Mouse (Mus musculus) CD4-positive, CD25-positive, alpha-beta regulatory T cell, adult 4 months (primary cell): ENCODE data around the gene Glra1. TPM values are rescaled to one million over a fixed set of nuclear protein-coding genes. Genes with fewer than 3 reads are reported as not detected.

Experiments
- ATAC-seq: one replicate; pipeline ENCODE4 v1.8.0; 2017
- polyA plus RNA-seq, 2 experiments: library from polyadenylated mRNA; unstranded; fragments of 100-300 nt; shearing (Covaris generic); gene quantifications; one replicate each; pipeline ENCODE4 v1.2.1; 2017

Gene Glra1
- polyA plus RNA-seq, 2 experiments from 2014 or later = not detected

DNA sequence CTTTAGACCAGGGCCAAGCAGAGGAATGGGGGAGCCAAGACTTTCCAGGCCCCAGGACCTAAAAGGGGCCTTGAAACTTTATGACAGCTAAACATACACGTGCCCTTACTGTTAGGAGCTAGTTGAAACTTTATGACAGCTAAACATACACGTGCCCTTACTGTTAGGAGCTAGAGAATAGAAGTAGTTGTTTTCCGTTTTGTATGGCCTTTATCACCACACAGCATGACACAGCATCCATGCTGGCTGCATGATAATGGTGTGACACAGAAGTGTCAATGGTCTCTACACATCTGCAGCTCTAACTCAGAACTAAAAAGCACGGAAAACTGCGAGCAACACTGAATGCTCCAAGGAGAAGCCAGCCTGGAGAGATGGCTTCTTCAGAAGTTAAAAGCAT, 90.3 kb downstream of the Glra1 start:
- no peak for ATAC-seq

DNA sequence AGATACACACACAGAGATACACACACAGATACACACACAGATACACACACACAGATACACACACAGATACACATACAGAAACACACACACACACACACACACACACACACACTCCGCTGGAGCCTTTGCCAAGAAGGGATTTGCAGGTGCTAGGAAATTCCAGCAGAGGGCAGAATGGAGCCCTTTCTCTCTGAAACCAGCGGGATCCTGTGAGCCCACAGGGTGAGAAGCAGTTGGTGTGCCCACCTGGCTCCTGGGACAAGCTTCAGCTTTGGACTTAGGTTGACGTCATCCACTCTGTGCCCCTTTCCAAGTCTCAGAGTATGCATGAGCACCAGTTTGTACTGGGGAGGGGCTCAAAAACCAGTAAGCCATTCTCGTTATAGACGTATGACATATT, 96.6 kb downstream of the Glra1 start:
- ATAC-seq = no peak

DNA sequence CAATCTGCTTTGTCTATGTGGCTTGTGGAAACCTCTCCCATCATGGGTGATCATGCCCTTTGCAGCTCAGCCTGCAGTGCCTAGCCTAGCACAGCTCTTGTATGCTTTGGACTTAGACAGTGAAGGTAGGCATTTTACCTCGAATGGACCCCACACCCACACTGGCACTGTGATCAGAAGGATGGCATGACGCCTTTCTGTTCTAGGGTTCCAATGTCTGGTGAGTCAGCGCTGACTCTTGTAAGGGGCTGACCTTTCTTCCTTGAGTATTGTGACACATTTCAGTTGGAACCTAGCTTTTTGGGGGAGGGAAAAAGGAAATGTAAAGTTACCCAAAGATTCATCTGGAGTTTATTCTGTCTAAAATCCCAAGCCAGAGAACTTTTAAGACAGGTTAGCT, 102.5 kb downstream of the Glra1 start:
- ATAC-seq = no peak

DNA sequence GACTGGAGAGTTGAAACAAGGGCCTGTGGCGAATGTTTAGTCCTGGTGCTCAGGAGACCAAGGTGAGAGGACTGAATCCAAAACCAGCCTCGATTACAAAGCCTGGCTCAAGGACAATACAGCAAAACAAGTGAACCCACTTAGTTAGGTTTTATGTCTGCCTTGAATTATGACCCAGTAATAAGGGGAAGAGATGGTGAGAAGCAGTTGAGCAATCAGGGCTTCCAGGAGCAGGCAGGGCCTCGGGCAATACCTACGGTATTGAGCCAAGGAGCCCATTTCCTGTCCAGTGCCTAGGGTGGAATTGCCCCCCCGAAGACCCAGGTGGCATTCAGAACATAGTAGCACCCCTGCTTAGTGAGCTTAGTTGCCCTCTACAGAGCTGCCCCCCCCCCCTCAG, 105.1 kb downstream of the Glra1 start:
- ATAC-seq = no peak

DNA sequence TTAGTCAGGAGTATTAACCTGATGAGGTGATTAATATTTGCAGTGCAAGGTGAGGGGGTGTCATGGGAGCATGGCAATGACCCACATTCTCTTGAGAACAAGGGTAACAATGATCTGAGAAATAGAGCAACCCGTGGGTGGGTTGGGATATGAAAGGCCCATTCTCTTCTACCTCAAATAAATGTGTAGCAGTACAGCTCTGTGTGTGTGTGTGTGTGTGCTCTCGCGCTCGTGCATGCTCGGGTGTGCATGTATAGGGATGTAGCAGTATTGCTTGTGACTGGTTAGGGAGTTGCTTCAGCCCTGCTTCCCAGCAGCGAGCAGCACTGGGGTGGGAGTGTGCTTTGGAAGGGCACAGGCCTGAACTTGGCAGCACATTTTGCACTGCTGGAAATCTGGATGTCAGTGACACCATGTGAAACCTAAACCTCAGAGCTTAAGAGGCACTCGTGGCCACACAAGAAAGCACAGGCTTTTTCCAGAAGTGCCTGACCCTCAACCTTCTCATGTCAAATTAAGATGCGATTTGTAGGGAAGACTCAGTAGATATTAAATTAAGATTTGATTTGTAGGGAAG, 106.0 kb downstream of the Glra1 start:
- ATAC-seq = no peak

DNA sequence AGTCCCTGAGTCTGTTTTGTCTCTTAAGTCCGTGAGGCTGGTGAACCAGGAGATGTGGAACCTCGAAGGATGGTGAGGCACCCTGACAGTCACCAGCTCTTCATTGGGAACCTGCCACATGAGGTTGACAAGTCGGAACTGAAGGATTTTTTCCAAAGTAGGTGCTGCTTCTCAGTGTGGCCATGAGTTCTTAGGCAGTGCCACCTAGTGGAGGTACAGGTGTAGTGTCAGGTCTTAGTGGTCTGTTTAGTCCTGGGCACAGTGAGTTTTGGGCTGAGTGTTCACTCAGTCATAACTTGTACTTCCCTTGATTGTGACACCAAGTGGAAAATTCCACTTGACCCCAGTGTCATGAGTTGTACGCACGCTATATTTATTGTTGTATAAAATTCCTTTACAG, 110.1 kb downstream of the Glra1 start:
- ATAC-seq = peak; percentile 66

DNA sequence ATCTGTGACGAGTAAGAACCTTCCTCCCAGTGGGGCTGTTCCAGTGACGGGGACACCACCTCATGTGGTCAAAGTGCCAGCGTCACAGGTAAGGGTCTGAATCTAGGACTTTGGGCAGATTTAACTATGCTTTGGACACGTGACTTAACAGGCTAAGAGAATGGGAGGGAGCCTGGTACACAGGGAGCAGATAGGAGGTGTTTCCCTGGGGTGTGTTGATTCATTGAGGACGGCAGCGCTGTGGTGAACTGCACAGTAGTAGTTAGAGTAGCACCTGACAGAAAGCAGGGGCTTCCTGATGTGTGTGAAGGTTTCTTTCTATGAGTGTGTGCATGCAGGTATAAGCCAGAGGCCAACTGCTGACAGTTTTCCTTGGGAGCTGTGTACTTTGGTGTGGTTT, 111.8 kb downstream of the Glra1 start:
- ATAC-seq = no peak

DNA sequence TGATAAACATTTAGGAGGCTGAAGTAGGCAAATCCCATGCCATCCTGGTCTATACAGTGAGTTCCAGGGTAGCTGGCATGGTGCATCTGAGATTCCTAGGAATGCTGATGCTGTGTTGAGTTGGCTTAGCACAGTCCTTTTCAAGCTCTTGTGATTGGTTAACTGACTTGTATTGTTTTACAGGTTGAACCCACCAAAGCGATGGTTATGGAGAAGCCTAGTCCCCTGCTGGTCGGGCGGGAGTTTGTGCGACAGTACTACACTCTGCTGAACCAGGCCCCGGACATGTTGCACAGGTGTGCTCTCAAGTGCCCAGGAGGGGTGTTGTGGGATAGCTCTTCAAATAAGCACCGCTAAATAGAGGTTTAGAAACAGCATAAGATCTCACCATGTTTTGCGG, 122.6 kb downstream of the Glra1 start:
- ATAC-seq = no peak

DNA sequence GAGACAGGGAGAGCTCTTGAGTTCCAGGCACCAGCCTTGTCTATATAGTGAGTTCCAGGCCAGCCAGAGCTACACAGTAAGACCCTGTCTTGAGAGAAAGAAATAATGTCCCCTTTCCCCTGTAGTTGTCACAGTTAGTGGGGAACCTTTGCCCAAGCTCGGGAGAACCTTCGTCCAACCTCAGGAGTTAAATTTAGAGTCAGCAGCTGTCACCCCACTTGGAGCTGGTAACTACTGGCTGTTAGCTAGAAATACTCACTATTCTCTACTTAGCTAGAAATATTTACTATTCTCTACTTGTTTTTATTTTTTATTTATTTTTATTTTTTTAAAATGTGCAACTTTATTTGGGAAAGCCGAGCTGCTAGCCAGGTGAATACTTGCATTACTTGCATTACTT, 134.8 kb downstream of the Glra1 start:
- ATAC-seq = no peak

DNA sequence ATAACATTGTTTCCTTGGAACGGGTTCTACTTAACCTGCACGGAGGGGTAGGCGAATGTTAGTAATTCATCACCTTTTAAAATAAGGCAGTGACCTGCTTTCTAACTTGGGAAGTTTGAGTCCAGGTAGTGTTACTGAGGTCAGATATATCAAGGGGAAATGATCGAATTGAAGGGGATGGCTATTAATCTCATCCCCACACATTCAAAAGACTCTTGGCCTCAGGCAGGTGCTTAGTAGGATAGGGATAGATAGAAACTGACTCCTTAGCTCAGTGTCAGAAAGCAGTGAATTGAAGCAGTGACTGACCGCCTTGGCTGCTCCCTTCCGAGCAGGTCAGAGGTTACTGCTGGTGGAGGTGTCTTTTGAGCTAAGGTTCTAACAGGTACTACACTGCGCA, 136.5 kb downstream of the Glra1 start:
- ATAC-seq = no peak

DNA sequence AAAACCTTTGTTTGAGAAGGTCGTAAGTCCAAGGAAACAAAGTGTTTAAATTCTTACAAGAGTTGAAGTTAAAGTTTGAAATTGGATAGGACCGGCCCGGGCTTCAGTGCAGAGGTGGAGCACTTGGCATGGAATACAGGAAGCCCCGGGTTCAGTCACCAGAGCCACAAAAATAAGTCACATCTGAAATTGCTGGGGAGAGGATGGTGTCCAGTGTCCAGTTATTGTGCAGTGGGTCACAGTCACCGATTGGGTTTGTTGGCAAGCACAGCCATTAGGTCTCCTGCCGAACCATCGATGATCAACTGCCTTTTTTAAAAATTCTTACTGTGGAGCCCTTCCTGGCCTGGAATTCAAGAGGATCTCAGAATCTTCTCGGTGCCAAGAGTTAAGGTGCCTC, 137.2 kb downstream of the Glra1 start:
- no peak for ATAC-seq

DNA sequence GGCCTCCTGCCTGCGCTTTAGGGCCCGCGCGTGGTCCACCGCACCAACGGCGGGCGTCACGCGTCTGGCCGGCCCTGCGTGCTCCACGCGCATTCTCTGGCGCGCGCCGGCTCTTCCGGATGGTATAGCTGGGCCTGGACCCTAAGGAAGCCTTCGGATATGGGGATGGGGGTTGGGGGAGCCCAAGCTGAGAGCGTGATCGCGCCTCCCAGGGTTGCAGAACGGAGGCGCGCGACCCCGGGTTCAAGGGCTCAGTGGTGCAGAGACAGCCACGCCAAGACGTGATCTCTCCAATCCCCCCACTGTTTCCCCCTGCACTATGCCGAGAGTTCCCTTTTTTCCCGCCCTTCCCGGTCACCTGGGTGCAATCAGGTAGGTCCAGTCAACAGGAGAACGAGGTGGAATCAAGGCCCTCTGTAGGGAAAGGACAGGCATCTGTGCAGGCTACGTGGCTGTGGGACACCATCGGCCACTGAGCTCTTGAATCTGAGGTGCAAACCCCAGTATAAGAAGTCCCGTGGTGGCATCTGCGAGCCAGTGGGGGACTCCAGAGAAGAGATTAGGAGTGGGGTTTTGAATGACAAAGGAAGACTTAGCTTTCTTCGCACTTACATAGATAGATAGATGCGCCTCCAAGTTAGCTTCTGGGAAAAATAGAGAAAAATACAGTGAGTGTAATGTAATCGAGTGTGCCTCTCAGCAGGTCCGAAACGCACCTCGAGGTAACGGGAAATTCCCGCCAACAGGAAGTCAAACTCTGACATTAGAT, 137.9 kb downstream of the Glra1 start:
- peak; percentile 1 for ATAC-seq

DNA sequence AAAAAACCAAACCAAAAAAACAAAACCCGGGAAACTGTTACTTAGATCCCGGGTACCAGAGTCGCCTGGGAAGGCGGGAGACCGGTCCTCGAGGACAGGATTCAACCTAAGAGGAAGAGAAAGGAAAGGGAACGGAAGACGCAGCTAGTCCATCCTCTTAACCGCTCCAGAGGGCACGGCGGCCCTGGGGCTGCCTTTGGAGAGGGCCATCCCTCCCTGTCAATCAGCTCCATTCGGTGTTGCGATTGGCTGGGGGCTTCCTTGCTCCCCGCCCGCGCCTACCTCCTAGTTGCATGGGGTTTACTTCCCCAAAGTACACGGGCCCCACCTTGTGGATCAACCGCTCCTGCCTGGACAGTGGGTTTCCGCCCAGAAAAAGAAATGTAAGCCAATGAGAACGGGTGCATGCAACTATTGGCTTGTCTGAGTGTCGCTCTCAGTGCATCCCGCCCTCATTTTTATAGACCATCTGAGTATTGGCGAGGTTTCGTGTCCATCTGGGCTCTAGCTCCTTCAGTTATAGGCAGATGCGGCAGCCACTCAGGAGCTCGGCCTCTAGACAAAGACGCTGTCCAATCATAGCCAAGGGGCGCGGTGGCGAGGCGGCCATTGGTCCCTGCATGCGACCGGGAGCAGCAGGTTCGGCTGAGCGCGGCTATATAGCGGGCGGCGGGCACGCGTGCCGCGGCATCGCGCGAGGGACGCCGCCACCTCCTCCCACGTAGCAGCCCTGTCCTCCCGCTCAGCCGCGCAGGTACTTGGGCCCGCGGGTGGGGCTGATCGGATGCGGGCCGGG, 138.8 kb downstream of the Glra1 start, which contains the start of gene G3bp1:
Gene G3bp1, plus strand, starts transcription at position 638 of the 796 bp plus-strand sequence.
- ATAC-seq = peak; percentile 87

DNA sequence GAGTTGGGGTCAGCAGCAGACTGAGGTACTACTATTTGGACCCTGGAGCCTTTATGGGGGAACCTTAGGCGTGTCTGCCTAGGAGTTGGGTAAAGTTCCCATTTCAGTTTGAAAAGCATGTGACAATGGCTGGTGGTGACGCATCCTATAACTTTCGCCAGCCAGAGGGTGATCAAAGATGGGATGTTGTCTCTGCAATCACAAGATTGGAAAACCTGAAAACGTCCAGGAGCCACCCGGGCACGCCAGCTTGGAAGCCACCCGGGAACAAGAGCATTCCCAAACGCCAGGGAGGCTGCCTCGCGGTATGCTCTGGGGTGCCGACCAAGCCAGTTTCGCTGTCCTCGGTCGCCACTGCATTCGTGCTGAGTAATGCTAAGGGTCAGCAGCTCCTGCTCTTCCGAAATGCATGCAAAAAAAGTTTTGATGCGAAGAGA, 139.4 kb downstream of the Glra1 start:
- ATAC-seq = no peak

DNA sequence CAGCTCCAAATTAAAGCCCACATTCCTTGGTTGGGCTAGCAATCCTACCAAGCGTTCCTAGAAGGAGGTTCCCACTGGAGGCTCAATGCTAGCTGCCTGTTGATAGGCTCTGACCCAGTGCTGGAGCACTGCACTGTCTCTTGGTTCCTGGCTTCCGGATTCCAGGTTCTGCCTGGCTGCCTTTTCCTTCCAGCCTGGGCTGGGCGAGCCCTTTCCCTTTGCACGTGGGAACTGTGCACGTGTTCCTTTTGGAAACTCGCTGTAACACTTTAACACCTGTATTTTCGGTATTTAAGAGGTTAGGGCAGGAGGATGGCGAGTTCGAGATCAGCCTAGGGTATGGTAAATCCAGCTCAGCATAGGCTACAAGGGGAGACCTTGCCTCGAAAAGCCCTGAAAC, 140.0 kb downstream of the Glra1 start:
- no peak for ATAC-seq

DNA sequence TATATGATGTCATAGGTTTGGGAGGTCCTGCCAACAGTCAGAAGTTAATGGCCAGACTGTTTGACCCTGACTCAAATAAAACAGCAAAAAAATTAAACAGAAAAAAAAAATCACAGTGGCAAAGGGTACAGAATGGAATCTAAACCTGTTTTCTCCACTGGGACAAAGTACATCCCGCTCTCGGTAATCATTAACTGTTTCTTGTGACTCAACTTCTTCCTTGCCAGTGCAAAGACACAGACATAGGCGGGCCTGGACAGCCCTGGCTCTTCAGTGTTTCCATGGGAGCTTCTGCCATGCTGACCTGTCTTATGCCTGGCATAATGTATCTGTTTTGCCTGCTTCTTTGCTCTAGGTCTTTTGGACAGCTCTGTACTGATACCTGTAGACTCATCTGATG, 142.8 kb downstream of the Glra1 start:
- ATAC-seq = no peak

DNA sequence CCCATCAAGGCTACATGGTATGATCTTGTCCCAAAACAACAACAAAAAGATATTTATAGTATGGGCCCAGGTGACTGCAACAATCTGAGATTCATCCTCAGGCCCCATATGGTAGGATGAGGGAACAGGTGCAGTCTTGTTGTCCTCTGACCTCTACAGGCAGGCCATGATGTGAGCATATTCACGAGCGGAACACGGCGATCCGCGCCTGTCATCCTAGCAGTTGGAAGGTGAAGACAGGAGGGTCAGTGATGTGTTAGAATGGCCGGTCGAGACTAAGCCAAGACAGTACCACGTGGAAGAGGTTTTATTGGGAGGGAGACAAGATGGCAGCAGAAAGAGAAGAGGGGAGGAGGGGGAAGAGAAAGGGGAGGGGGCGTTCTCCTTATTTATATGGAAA, 143.3 kb downstream of the Glra1 start:
- no peak for ATAC-seq

Other genes starting within 250 kb of the Glra1 start
- gene Sparc, start 185.0 kb downstream of the Glra1 start, polyA plus RNA-seq = under 1 TPM in 1 of 2 experiments, not detected in 1; 0.28 TPM
- 100 to 1,000 TPM; 157 to 199 TPM for gene Atox1, start 147.0 kb downstream of the Glra1 start, polyA plus RNA-seq
- 10 to 100 TPM; 61.1 to 74.7 TPM for gene G3bp1, start 138.5 kb downstream of the Glra1 start, polyA plus RNA-seq